Mouse (Mus musculus) mature B cell (primary cell): ENCODE measurements around the gene Zfp955a.
"Not testable (repeated sequence)": the region's sequence is repeated elsewhere in the genome, so short reads cannot be mapped to it uniquely, and the experiment has no call there.

ENCODE experiments used
- in situ Hi-C: fragments of 300-500 bp; cut with MboI; formaldehyde crosslinking; loops from 2 replicates; pipeline ENCODE4 v1.14.3; 2019

Zfp955a gene

GRCm38 (mm10) chr17:33254530-33255318 is at the start of gene Zfp955a:
Gene Zfp955a (minus strand): TSS chr17:33255145.
- in situ Hi-C loops: not testable (repeated sequence)

- in situ Hi-C loops: not testable (repeated sequence)
Measured at GRCm38 (mm10) chr17:33289876-33290149, 34.9 kb upstream of the Zfp955a start.

- in situ Hi-C loops: not testable (repeated sequence)
Measured at GRCm38 (mm10) chr17:33289039-33289875, 34.3 kb upstream of the Zfp955a start, which contains the start of gene Zfp955b. Gene Zfp955b (plus strand): TSS chr17:33289544.

GRCm38 (mm10) chr17:33268907-33269306 is 14.0 kb upstream of the Zfp955a start:
- in situ Hi-C loops: no loop called here

GRCm38 (mm10) chr17:33264376-33264775 is 9.4 kb upstream of the Zfp955a start, which contains the start of gene Olfr63:
Gene Olfr63 (plus strand): TSS chr17:33264676.
- in situ Hi-C loops: no loop called here

- in situ Hi-C loops: not testable (repeated sequence)
Measured at GRCm38 (mm10) chr17:33255319-33255657, 343 bp upstream of the Zfp955a start.

- in situ Hi-C loops: not testable (repeated sequence)
Measured at GRCm38 (mm10) chr17:33236646-33237045, 18.3 kb downstream of the Zfp955a start.

- in situ Hi-C loops: no loop called here
Measured at GRCm38 (mm10) chr17:33221590-33221989, 33.4 kb downstream of the Zfp955a start, which contains the start of gene Olfr1564. Gene Olfr1564 (minus strand): TSS chr17:33221690.

GRCm38 (mm10) chr17:33191002-33191401 is 63.9 kb downstream of the Zfp955a start, which contains the start of gene Olfr239:
Gene Olfr239 (plus strand): TSS chr17:33191302.
- in situ Hi-C loops: not testable (repeated sequence)
